Mouse (Mus musculus): ENCODE data around the gene Ascl2.

Ascl2 gene

DNA sequence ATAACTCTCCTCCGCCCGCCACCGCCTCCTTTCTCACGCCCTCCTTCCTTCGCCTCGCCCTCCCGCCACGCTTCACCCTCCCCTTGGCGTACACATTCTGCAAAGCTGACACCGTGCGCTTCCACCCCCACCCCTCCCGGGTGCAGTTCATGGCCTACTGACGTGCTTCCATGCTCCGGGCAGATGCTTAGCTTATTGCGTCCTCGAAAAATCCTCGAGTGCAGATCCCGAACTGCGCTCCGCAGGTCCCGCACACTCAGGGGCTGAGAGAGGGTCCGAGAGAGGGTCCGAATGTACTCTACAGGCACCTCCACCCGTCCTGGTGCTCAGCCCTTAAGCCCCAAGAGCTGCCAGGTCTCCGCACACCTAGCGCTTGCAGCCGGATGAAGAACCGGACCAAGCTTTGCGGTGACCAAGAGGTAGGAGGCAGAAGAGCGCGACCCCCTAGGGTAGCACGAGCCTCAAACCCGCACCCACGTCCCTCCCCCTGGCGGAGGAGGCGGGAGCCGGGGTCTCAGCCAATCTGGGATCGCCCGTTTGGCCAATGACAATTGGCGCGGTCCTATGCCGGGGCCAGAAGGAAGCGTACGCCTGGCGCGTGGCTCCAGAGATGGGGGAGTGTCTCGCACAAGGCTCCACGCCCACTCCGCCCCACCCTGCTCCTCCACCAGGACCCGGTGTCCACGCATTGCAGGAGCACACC is at the start of gene Ascl2:
Ascl2 (minus strand) TSS at position 456 of the 703 bp plus-strand sequence.
- DNase-seq: peak; percentile 49 to 51

DNA sequence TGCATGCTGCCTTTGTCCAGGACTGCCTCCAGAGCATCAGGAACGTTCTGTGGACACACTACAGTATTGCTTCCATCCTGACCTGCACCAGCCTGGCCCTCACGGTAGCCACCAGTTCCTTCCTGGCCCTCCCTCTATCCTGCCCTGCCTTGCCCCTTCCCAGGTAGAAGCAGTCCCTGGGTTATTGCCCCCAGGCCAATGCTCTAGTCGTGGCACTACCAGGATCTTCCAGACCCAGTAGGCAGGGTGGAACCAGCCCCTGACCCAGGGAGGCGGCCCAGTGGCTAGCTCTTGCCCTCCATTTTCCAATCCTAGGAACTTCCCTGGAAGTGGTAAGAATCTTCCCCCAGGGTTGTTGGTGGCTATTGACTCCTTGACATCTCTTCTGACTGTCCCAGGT is 48.1 kb upstream of the Ascl2 start:
- DNase-seq: no peak

DNA sequence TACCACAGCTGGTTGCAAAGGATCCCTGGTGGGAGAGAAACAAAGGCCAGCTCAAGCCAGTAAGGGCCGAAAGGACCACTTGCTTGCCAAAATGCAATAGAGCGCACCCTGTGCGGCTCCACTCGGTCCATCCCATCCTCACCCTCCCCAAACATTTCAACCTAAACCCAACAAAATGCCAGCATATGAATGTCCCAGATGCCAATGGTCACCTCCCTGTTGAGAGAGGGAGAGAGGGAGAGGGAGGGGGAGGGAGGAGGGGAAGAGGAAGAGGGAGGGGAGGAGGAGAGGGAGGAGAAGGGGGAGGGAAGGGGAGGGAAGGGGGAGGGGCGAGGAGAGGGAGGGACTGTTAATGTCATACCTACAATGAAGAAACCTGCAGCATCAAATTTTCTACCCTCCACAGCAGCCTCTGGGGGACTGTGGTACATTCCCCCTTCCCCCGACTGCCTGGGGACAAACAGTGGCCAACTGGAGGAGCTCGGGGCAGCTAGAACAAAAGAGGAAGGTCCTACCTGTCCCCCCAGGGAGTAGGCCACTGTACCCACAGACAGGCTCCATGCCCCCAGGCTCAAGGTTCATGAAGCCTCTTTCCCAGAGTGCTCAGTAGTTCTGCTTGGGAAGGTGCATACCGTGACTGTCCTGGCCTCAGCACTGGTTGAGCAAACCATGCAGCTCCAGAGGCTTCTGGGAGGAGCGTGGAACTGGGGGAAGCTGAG is 47.5 kb upstream of the Ascl2 start:
- DNase-seq: no peak

DNA sequence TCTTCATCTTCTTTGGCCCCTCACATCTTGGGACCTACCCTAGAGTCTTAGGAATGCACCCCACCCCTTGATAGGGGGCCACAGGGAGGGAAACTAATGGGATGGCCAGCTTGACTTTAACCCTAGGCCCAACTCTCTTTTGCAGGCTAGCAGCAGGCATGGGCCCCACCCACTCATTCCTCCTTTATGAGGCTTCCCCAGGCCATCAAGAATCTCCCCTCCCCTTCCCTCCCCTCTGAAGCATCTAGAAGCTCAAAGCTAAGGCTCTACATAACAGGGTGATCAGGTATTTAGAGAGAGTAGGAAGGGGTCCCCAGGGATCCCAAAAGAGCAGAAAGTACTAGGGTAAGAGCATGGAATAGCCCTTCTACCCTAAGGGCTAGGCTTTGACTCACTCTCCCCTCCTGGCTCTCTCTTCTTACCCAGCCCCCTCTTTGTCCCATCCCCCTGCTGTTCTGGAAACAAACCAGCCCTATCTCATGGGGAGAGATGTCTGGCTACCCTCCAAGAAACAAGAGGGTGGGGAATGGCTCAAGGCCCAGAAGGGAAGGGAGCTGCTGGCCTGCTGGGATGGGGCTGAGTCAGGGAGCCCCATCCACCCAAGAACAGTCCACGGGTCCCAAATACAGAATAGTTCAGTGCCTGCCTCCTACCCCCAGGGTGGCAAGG is 46.8 kb upstream of the Ascl2 start:
- DNase-seq: peak; percentile 34 to 44

DNA sequence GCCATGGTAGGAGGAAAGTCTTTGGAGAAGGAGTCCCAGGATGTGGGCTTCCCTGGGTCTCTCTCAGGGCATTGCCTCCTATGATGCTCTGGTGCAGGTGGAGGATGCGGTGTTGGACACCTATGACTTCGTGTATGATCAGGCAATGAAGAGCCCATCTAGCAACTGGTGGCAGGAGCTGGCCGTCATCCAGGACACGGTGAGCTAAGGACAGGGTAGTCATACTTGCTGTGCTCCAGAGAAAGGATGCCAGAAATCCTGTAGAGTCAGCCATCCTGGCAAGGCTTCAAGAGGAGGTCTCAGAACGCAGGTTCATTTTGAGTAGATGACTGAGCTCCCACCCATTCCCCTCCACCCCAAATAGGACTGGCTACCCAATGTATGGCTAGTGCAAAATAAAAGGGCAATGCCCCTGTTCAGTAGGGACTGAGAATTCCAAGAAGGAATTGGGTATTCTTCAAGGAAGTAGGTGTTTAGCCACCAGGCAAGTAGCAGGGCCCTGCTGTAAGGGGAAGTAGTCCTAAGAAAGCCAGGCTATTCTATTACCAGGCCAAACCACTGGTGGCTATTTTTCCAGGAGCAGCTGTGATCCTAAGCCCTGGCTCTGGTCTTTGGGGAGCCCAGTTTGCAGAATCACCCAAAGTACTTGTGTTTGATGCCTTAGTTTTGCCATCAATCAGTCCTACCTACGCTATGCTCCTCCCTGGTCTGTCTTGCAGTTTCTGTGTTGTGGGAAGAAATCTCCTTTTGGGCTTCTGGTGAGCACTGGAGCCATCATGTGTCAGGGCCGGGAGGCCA is 46.0 kb upstream of the Ascl2 start:
- peak; percentile 72 to 78 for DNase-seq

DNA sequence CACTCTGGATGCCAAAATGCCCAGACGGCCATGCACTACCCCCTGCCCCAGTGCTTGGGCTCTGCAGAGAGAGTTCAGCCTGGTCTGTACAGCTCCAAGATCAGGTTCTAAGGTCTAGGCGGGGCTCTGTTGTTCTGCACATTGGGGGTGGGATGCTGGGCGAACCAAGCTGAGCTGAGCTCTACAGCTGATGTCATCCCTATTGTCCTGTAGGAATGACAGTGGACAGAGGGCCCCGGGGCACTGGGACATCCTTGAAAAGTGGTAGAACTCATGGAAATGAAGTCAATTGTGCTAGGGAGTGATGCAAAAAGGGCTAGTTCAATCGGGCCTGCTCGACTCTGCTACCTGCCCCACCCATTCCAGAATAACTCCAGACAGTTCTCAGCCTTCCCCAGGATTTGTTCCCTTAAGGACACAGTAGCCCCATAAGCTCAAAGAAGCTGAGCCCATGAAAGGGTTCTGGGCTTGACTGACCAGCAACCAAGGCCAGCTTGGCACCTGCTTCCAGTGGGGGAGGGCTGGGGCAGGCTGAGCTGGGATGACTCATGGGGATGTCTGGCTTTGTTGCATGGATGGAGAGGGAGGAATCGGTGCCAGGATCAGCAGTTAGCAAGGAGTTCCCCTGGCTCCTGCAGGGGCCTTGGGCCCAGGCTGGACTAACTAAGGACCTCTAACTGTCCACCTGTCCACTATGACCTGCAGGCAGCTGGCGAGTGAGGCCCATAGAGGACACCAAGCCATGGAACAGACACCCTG is 44.5 kb upstream of the Ascl2 start:
- peak; percentile 86 to 87 for DNase-seq

DNA sequence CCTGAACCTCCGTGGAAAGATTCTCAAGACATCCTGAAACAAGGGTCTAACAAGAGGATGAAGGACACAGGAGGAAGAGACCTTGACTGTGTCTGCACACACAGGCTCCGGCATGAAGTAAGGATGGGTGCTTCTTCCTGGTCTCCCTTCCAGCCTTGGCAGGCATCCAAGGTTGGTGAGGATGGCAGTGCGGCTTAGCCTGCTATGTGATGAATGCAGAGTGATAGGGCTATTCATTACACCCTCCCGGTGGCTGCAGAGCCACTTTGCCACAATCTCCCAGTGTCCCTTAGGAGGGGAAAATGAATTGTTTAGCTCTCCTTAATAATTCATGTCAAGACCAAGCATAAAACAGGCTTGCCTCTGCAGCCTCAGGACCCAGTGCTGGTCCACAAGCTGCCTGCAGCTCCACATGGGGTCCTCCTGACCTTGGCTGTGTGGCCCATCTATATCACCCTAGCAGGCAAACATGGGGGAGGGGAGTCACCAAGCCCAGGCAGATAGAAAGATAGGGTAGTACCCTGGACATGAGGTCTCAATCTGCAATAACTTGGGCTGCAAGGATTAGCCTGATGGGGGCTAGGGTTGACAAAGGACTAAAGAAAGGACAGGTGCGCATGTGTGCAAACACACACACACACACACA is 43.3 kb upstream of the Ascl2 start:
- peak; percentile 41 to 54 for DNase-seq

DNA sequence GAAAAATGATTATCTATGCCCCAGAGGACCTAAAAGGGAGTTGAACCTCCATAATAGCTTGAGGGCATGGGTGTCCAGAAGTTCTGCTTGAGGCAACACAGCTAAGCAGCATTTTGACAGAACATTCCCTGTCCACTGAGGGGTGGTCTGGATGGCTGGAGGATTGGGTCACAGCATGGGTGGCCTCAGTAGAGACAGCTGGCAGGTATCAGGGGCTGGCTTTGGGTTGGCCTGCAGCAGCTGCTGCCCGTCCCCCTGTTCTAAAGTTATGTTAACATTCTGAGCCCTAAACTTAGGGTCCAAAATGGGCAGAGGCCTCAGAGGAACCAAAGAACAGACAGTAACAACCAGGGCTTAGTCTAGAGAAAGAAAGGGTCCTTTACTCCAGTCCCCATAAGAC is 42.2 kb upstream of the Ascl2 start:
- DNase-seq: no peak

DNA sequence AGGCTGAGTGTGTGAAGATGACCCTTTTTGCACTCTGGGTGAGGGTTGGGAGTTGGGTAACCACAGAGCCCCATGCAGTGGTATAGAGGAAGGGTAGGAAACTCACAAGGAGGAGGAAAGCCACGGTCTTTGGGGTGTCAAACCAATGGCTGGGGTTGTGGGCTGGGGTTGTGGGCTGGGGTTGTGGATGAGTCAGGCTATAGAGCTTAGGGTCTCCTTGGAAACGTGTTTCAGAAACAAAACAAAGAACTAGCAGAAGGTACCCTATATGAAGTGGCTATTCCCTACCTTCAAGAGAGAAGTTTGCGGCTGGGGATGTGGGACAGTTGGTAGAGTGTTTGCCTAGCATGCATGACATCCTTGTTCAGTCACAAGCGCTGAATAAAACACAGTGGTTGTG is 40.9 kb upstream of the Ascl2 start:
- DNase-seq: no peak

DNA sequence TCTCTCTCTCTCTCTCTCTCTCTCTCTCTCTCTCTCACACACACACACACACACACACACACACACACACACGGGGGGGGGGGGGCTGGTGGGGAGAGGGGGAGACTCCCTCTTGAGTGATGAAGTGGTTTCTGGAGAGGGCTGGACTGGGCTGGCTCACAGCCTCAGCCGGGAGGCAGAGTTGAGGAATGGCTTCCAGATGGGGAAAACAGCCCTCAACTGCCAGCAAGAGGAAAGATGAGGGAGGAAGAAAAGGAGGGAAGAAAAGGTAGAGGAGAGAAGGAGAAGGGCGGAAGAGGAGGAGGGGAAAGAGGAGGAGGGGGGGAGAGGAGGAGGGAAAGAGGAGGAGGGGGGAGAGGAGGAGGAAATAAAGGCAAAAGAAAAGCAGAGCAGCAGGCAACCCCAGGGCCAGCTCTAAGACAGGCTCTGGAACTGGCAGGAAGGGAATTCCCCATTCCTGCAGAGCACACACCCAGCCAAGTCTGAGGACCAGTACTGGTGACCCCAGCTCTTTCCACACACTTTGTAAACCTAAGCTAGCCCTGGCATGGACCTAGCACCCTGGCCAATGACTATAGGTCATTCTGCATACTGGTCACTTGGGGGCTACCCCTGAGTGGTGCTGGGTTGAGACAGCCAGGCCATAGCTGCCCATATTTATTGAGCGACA is 40.1 kb upstream of the Ascl2 start:
- no peak for DNase-seq

DNA sequence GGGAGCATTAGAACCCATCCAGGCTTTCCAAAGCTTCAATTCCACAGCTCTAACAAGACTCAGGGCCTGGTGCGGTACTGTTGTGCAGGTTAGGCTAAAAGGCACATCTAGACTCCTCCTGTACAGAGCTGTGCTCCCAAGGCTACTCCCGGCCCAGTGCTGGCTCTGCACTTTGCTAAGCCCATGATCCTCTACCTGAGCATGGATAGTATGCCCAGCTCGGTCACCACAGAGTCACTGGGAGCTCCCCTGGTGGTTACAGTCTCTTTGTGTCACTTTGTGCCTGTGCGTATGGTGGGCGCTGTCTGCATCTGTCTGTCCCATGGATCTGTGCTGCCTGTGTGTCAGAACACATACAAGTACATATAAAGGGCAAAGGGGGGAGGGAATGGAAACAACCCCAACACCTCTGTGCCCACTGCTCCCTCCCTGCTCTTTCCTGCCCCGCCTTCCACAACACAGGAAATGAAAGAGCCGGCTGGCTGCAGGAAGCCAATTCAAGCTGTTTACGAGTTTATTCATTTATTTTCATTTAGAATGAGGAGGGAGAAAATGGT is 39.4 kb upstream of the Ascl2 start:
- DNase-seq: no peak

DNA sequence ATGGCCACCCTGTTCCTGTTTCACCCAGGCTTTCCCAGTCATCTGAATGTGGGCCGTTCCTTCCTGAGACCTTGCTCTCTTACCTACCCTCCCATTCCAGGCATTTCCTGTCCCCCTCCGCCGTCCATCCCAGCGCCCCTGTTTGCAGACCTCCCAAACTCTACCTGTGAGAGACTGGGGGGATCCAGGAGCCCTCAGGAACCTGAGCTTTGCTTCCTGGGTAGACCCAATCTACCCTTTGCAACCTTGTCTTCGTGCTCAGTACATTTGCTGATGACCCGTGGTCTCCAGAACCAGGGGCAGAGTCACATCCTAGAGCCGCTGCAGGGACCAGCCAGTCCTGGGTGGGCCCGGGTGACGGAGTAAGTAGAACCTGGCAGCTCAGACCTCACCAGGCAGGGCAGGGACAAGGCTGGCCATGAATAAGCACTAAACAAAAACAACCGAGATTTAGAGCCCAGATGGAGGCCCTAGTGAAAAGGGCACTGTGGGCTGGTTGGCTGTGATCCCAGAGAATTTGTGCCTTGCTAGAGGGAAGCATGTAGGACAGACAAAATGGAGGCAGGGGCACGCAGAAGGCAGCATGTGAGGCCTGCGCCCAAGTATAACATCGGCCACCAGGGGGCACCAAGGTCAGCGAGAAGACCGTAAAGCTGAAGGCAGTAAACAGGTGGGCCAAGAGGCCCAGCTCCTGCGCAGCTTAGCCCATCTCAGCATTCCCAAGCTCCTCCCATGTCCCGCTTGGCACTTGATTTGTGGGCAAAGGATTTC is 38.7 kb upstream of the Ascl2 start:
- DNase-seq: peak; percentile 98 to 100

DNA sequence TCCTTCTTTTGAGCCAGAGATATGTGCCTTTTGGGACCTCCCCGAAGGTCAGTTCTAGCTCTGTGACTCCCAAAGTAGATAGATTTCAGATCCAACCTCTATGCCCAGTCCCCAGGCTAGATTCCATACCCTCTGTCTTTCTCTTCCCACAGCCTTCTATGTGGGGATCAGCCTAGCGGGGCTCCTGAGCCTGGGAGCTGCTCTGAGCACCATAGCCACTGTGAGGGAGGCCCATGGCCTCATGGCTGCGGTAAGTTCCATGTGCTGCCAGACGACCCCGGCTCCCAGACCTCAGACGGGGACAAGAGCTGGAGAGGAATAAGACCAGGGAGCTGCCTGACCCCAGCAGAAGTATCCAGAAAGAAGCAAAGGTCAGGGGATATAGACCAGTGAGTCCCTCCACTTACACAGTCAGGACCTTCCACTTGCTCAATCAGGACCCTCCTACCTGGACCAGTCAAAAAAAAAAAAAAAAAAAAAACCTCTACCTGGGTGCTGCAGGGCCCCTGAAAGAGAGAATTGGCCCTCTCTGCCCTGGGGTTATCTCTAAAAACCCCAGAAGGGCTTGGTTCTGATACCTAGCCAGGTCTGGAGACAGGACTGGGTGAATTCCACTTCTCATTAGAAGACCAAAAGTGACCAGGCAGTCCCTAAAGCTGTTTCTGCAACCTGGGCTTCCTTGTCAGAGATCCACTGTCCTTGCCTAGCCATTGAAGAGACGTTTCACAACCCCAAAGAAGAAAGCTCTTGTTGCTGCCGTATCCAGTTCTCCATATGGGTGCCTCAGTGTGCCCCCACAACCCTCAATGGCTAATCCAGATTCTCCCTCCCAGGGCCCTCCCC is 37.9 kb upstream of the Ascl2 start:
- no peak for DNase-seq

DNA sequence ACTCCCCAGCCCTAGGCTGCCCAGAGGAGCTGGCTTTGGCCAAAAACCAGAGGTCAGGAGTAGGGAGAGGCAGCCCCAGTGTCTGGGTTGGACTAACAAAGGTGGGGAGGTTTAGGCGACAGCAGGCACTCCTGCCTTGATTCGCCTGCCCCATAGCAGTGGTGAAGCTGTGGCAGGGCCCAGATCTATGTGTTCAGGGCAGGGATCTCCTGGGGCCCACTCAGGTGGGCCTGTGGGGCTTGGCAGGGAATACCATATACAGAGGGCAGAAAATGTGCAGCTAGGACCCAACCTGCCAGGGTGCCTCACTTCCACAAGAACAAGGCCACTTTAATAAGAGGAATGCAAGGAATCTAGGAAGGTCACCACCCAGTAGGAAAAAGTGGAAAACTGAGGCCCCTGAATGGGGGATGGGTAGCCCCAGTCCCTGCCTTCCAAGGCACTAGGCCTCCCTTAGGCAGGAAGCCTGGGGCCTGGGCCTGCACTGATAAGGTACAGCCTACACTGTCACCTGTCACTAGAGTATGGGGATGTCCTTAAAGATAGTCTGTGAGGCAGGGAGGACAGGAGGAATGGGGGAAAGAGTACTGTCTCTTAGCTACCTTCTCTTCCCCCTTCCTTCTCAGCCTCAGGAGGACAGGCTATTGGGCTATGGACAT is 37.2 kb upstream of the Ascl2 start:
- no peak for DNase-seq

DNA sequence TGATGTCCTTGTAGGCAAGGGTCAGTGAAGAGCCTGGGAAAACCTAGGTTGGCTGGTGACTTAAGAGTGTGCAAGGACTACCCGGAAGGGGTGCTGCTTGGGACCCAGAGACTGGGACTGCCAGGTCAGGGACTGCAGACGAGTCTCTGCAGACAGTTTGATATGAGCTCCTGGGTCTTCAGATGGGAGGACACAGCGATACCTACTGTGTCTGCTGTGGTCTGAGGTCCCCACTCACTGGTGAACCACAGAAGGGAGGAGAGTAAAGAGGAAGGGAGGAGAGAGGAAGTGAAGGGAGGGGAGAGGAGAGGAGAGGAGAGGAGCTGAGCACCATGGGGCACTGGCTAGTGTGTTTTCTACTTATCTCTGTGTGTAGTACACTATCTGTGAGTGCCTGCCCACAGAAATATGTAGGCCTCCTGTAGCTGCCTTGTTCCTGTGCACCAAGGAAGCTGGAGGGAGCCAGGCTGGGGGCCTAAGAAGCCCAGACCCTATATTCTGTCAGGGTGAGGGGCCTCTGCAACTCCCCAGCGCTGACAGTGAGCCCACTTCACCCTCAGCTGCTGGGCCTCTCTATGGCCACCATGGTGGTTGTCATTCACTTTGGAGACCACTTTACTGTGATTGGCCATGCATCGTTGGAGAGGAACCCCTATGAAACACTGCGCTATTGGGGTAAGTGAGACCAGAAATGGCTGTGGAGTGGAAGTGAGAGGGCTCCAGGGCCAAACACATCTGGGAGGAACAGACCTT is 36.5 kb upstream of the Ascl2 start:
- no peak for DNase-seq

DNA sequence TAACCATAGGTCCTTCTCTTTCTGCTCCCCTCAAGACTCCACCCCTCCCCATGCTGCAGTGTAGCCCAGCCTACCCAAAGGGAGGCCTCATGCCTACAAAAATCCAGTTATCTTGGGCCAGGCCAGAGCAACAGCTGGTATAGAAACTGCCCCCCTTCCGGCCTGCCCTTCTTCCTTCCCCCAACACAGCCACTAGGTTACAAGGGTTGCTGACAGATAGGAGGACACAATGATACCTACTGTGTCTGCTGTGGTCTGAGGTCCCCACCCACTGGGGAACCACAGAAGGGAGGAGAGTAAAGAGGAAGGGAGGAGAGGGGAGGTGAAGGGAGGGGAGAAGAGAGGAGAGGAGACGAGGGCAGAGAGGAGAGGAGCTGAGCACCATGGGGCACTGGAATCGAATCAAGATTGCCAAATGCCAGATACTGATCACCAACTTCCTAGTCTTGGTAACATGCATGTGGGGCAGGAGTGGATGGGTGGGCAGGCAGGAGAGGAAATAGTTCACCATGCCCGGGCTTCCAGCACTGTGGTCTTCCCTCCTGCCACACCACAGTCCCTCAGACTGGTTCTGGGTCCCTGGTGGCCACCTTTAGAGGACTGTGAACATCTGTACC is 35.8 kb upstream of the Ascl2 start, which contains the start of gene Tspan32:
Tspan32 (plus strand) TSS at position 320 of the 617 bp plus-strand sequence.
- DNase-seq: no peak

DNA sequence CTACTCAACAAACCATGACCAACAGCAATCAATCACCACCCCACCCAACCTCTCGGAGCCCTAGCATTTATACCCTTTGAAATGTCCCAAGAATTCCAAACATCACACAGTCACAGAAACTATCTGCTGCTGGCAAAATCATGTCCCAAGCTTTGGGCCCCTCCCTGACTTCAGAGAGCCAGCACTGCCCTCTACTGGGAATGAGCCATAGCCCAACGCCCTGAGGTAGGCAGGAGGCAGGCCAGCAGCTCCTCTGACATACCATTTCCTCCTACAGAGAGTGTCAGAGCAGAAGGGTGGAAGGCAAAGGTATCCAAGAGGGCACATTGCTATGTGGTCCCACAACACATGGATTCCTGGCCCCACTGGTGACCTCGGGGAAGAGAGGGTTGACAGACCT is 33.6 kb upstream of the Ascl2 start:
- no peak for DNase-seq

Measured in cerebellum, postnatal 14 days (tissue).